Mouse (Mus musculus): Measurements from ENCODE around the gene Os9.

- TF ChIP-seq POLR2A (IDR thresholded peaks at IDR 0.05; ENCODE audit: extremely low read depth, insufficient read depth, low read length) (no peak), CTCF (IDR thresholded peaks at IDR 0.05; ENCODE audit: extremely low read depth, insufficient read depth, low read length) (no peak)
Measured at GRCm38 (mm10) chr10:127073981-127074380, 47.0 kb downstream of the Os9 start.

Data from cortical plate, adult 2 months (tissue).